ENCODE assay signal across 8 mouse cellular contexts in the genomic region with DNA sequence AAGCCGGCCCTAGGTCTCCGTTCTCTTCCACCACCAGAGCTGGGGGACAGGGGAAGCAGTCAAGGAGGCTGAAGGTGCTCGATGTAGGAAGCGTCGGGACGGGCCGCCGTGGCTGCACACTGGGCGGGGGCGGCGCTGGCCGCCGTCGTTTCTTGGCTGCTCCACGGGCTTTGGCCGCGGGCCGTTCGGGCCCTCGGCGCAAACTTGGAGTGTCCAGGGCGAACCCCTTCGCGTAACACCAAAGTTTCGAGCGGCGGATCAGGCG. TPM values are rescaled to one million over a fixed set of nuclear protein-coding genes. Genes with fewer than 3 reads are reported as not detected.
A peak's percentile ranks its signal among the peaks of the same experiment; 100 is the strongest.
DNase-seq lines count a peak whose midpoint lies in the region; ATAC-seq and TF ChIP-seq lines count a peak whose summit lies in the region.

No protein-coding gene starts in this region.

- no peak for TF ChIP-seq POLR2A in spleen, adult 2 months (IDR thresholded peaks at IDR 0.05; ENCODE audit: low read depth, low read length)

- H3K4me3 ChIP-seq in gastrocnemius, adult 2 months: peak overlapping the region; percentile 86
- H3K4me3 ChIP-seq in spleen, adult 2 months (ENCODE audit: extremely low read depth, insufficient read depth, insufficient read length): peak overlapping the region; percentile 55; the same call in 1 of the 2 replicates
- H3K4me3 ChIP-seq in limb, embryonic 15.5 days: peak overlapping the region; percentile 73
- peak overlapping the region; percentile 58 for H3K4me3 ChIP-seq in stomach, postnatal 0 days (ENCODE audit: low read depth, low read length)

- no peak for DNase-seq in gastrocnemius, adult 2 months
- no peak for DNase-seq in gastrocnemius, postnatal 36 days
- no peak for DNase-seq in spleen, adult 2 months (ENCODE audit: low read depth in 1 of 2, low spot score in 2 of 2)
- no peak for DNase-seq in spleen, postnatal 36 days (ENCODE audit: low spot score in 2 of 2)
- no peak for DNase-seq in stomach, postnatal 0 days (ENCODE audit: low spot score)
- DNase-seq in spleen, adult 18-20 months: no peak
- DNase-seq in thymus, postnatal 10 days (ENCODE audit: low spot score in 2 of 2): no peak

- peaks cover 22% of the 10 kb centered on the region for H3K27me3 ChIP-seq in spleen, adult 2 months (ENCODE audit: control insufficient read depth, insufficient read depth, low read length)
- H3K27me3 ChIP-seq in limb, embryonic 15.5 days: peaks cover 88% of the 10 kb centered on the region
- H3K27me3 ChIP-seq in stomach, postnatal 0 days (ENCODE audit: control insufficient read depth, insufficient read depth, low read length): peaks cover 13% of the 10 kb centered on the region

- H3K4me2 ChIP-seq in limb, embryonic 15.5 days: peak overlapping the region; percentile 94
- peak overlapping the region; percentile 91 for H3K4me2 ChIP-seq in stomach, postnatal 0 days (replicated peaks; ENCODE audit: low read depth)

- H3K9ac ChIP-seq in limb, embryonic 15.5 days: no peak overlapping the region
- H3K9ac ChIP-seq in stomach, postnatal 0 days (ENCODE audit: low read length): no peak overlapping the region

- H3K4me1 ChIP-seq in spleen, adult 2 months (ENCODE audit: control insufficient read depth, insufficient read depth, insufficient read length): peaks cover 15% of the 10 kb centered on the region
- peaks cover 36% of the 10 kb centered on the region for H3K4me1 ChIP-seq in limb, embryonic 15.5 days
- peaks cover 5% of the 10 kb centered on the region; the same call in 1 of the 2 replicates for H3K4me1 ChIP-seq in stomach, postnatal 0 days (replicated peaks; ENCODE audit: control insufficient read depth, insufficient read depth)

- no peak for TF ChIP-seq EP300 in stomach, postnatal 0 days (optimal IDR thresholded peaks at IDR 0.05)

- no peak for TF ChIP-seq CTCF in gastrocnemius, adult 2 months (IDR thresholded peaks at IDR 0.05)
- no peak for TF ChIP-seq CTCF in spleen, adult 2 months (IDR thresholded peaks at IDR 0.05; ENCODE audit: extremely low read depth, insufficient read depth, insufficient read length, insufficient replicate concordance)
- no peak for TF ChIP-seq CTCF in stomach, postnatal 0 days (IDR thresholded peaks at IDR 0.05; ENCODE audit: low read depth)

- no peaks in the 10 kb centered on the region for H3K9me3 ChIP-seq in limb, embryonic 15.5 days
- no peaks in the 10 kb centered on the region for H3K9me3 ChIP-seq in stomach, postnatal 0 days (ENCODE audit: control insufficient read depth, low read length)

- no peak overlapping the region for H3K27ac ChIP-seq in gastrocnemius, adult 2 months
- H3K27ac ChIP-seq in spleen, adult 2 months (ENCODE audit: insufficient read depth, low read length): no peak overlapping the region
- H3K27ac ChIP-seq in limb, embryonic 15.5 days: no peak overlapping the region
- H3K27ac ChIP-seq in stomach, postnatal 0 days (replicated peaks): no peak overlapping the region

- no peaks in the 10 kb centered on the region for H3K36me3 ChIP-seq in spleen, adult 2 months (ENCODE audit: control insufficient read depth, insufficient read depth, low read length)
- no peaks in the 10 kb centered on the region for H3K36me3 ChIP-seq in limb, embryonic 15.5 days
- no peaks in the 10 kb centered on the region for H3K36me3 ChIP-seq in stomach, postnatal 0 days (ENCODE audit: control insufficient read depth, insufficient read depth, low read length)

- WGBS in spleen, adult 2 months: 13% methylated on average over 28 of the region's 28 CpGs
- under 1% methylated on average over 27 of the region's 28 CpGs for WGBS in limb, embryonic 15.5 days
- 3% methylated on average over 25 of the region's 28 CpGs for WGBS in stomach, postnatal 0 days

- intact Hi-C loops in gastrocnemius, adult 2 months (cut with DNase I): no loop called here
- intact Hi-C loops in gastrocnemius, postnatal 36 days (cut with DNase I): no loop called here

- no peak for ATAC-seq in limb, embryonic 15.5 days (ENCODE audit: insufficient number of reproducible peaks, low FRiP score, low TSS enrichment, low read depth)
- peak; percentile 4; the same call in 1 of the 2 replicates for ATAC-seq in stomach, postnatal 0 days (ENCODE audit: low FRiP score, low TSS enrichment)

RNA-seq across cellular contexts. Expression of a gene that starts 1.3 kb away (rescaled TPM):
- 1 to 10 TPM in 1 of 2 experiments, under 1 TPM in 1; 0.98 to 1.5 TPM for total RNA-seq in gastrocnemius, adult 2 months (2021)
- 1 to 10 TPM in 1 of 2 experiments, under 1 TPM in 1; 0.91 to 1.2 TPM for total RNA-seq in gastrocnemius, postnatal 36 days (2021)
- polyA plus RNA-seq in spleen, adult 2 months (2012; rRNA removed): 3.9 and 7.8 TPM in 2 replicates
- 1.9 and 3.2 TPM in 2 replicates for polyA plus RNA-seq in limb, embryonic 15.5 days (2015; fragmentation: Nextera tagmentation; extraction: Ambion mirVana)
- polyA plus RNA-seq in stomach, postnatal 0 days (2015; fragmentation: Nextera tagmentation; extraction: Ambion mirVana): 9.7 and 10.8 TPM in 2 replicates

RNA-seq across cellular contexts. Expression of a gene that starts 35.0 kb away (rescaled TPM):
- 10 to 100 TPM; 41.9 to 54.7 TPM for total RNA-seq in gastrocnemius, adult 2 months (2021)
- 10 to 100 TPM; 40.7 to 46.4 TPM for total RNA-seq in gastrocnemius, postnatal 36 days (2021)
- 65.8 and 93.7 TPM in 2 replicates for polyA plus RNA-seq in spleen, adult 2 months (2012; rRNA removed)
- 2.4 and 2.6 TPM in 2 replicates for polyA plus RNA-seq in limb, embryonic 15.5 days (2015; fragmentation: Nextera tagmentation; extraction: Ambion mirVana)
- polyA plus RNA-seq in stomach, postnatal 0 days (2015; fragmentation: Nextera tagmentation; extraction: Ambion mirVana): 1.1 TPM in 2 replicates

RNA-seq across cellular contexts. Expression of a gene that starts 52.2 kb away (rescaled TPM):
- 1 to 10 TPM in 1 of 2 experiments, under 1 TPM in 1; 0.61 to 1.2 TPM for total RNA-seq in gastrocnemius, adult 2 months (2021)
- under 1 TPM; 0.59 to 0.72 TPM for total RNA-seq in gastrocnemius, postnatal 36 days (2021)
- polyA plus RNA-seq in spleen, adult 2 months (2012; rRNA removed): 0.13 TPM in 2 replicates
- 0.89 and 0.92 TPM in 2 replicates for polyA plus RNA-seq in limb, embryonic 15.5 days (2015; fragmentation: Nextera tagmentation; extraction: Ambion mirVana)
- polyA plus RNA-seq in stomach, postnatal 0 days (2015; fragmentation: Nextera tagmentation; extraction: Ambion mirVana): 0.49 and 0.50 TPM in 2 replicates

RNA-seq across cellular contexts. Expression of a gene that starts 57.4 kb away (rescaled TPM):
- total RNA-seq in gastrocnemius, adult 2 months (2021): 100 to 1,000 TPM in 1 of 2 experiments, 10 to 100 TPM in 1; 96.2 to 111 TPM
- 100 to 1,000 TPM; 103 to 108 TPM for total RNA-seq in gastrocnemius, postnatal 36 days (2021)
- polyA plus RNA-seq in spleen, adult 2 months (2012; rRNA removed): 17.3 and 18.5 TPM in 2 replicates
- polyA plus RNA-seq in limb, embryonic 15.5 days (2015; fragmentation: Nextera tagmentation; extraction: Ambion mirVana): 13.5 and 18.6 TPM in 2 replicates
- 44.2 TPM in 2 replicates for polyA plus RNA-seq in stomach, postnatal 0 days (2015; fragmentation: Nextera tagmentation; extraction: Ambion mirVana)

Comparison
In these comparisons a context has a peak if more than half of its experiments do, and no peak if none do; other contexts are left out.
1. RNA of a gene that starts 35.0 kb away (polyA plus RNA-seq): 65.8 to 93.7 TPM in spleen, adult 2 months; 2.4 to 2.6 TPM in limb, embryonic 15.5 days and 1.1 TPM in stomach, postnatal 0 days; every median in the first group is over 10 times any median in the second.
2. Peak in every context shown above with its lines, with median percentiles within 50 percentile points of each other: H3K4me3 ChIP-seq.